Mouse (Mus musculus) v-Abl transformed pro-B cells (cell line): ENCODE data around the gene Itga9.

Experiments
- in situ Hi-C, 2 experiments: fragments of 400-800 bp; cut with MboI; formaldehyde crosslinking; loops; one replicate each; pipeline ENCODE4 v1.15.1; 2025; ENCODE audit not compliant: unreplicated experiment in 2 of 2

Gene Itga9

GRCm38 (mm10) chr9:118678020-118678750, 71.7 kb downstream of the Itga9 start:
- in situ Hi-C loops: no loop called here

DNA sequence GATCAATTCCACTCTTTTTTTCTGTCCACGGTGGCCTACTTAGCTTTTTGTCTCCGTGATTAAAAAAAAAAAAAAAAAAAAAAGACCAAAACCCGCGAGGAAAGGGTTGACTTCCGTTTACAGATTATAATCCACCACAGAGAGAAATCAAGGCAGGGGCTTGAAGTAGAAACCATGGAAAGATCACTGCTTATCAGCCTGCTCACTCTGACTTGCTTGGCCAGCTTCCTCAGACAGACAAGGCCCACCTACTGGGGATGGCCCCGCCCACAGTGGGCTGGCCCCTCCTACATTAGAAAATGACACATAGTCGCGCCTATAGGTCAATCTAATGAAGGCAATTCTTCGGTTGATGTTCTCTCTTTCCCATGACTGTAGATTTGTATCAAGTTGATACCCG, 72.3 kb downstream of the Itga9 start:
- in situ Hi-C loops: no loop called here

DNA sequence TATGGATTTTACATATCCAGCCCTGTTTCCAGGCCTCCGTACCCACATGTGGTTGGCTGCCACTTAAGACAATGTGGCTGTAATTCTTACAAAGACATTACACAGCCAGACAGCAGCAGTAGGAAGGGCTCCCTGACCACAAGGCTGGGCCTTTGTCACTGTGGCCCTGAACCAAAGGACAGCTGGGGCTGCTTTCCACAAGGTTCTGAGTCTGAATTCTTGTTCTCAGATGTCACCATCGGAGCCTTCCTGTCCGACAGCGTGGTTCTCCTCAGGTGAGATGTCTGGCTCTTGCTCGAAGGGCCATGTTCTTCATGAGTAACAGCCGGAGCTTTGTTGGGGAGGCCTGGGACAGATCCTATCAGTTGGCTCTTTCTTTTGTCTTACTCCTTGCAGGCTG, 75.0 kb downstream of the Itga9 start:
- in situ Hi-C loops: loop anchor here (5.0 to 10.0 kb wide), 4 partner anchors 64 to 193 kb away; partner anchors contain the start of gene Itga9 (in 1 of the 2)

GRCm38 (mm10) chr9:118682154-118682553, 75.7 kb downstream of the Itga9 start:
- in situ Hi-C loops: loop anchor here (5.0 to 10.0 kb wide), 4 partner anchors 65 to 193 kb away; partner anchors contain the start of gene Itga9 (in 1 of the 2)

GRCm38 (mm10) chr9:118683507-118683906, 77.0 kb downstream of the Itga9 start:
- in situ Hi-C loops: loop anchor here (5.0 to 10.0 kb wide), 4 partner anchors 66 to 191 kb away; partner anchors contain the start of gene Itga9 (in 1 of the 2)

- in situ Hi-C loops: loop anchor here (5.0 to 10.0 kb wide), 4 partner anchors 67 to 190 kb away; partner anchors contain the start of gene Itga9 (in 1 of the 2)
Measured at GRCm38 (mm10) chr9:118684343-118684742, 77.9 kb downstream of the Itga9 start.

DNA sequence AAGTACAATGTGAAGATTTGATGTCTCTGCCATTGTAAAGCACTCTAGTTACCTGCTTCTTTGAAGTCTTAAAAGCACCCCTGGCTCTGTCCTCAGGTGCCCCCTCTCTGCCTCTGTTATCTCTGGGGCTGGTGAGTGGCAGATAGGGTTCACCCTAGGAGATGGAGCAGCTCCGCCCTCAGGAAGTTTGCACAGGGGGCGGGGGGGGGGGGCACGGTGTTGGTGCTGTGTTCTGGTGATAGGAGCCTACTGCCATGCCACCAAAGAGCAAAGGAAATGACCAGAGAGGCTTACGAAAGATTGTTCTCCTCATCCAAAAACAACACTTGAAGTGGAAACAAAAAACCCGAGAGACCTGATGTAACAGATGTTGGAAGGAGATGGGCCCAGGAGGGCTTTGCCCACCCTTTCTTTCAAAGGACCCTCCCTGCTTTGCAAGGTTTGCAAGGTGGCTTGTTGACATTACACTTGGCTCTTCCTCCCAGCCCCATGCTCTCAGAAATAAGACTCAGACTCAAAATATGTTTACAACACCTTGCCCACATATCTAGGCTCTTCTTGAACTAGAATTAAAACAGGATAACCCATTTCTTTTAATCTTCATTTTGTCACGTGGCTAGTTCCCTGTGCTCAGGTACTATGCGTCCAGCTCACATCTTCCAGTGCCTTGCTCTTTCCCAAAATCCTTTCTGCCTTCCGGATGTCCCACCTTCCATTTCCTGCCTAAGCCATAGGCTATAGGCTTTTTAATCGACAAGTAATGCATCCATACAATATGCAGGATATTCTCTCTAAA, 79.9 kb downstream of the Itga9 start:
- in situ Hi-C loops: loop anchor here in 1 of 2 experiments (10.0 kb wide), 1 partner anchor 188 kb away; no protein-coding TSS in a partner anchor

DNA sequence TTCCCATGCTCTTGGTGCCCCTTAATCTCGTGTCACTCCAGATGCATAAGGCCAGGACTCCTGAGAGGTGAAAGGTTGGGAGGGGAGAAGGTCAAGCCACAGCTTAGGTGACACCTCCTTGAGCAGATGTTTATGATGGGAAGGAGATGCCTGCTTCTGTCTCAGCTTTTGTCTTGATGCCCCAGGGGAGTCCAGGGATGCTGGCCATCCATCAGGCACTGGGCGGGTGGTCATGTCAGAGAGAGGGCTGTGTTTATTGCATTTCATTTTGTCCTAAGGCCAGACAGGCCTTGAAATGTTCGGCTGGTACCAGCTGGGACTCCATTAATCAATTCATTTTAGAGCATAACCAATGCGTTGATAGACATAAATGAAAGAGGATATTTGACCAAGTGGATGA, 81.8 kb downstream of the Itga9 start:
- in situ Hi-C loops: loop anchor here in 1 of 2 experiments (10.0 kb wide), 1 partner anchor 187 kb away; no protein-coding TSS in a partner anchor

DNA sequence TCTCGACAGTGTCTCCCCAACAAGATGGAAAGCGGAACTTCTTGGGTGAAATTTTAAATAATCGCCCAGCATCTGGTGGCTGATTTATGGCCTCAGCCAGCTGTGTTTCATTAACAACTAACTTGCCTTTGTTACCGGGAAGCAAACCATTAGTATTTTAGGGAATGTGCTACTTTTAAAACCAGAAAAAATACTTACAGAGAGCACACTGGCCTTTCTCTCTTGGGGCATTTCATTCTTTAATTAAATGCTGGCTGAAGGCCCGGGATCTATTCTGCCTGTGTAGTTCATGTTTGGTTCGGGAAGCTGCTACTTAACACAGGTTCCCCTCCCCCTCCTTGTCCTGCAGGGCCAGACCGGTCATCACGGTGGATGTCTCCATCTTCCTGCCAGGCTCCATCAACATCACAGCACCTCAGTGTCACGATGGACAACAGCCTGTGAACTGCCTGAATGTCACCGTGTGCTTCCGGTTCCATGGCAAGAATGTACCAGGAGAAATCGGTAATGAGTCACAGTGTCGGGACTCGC, 82.5 kb downstream of the Itga9 start:
- in situ Hi-C loops: loop anchor here in 1 of 2 experiments (10.0 kb wide), 1 partner anchor 186 kb away; no protein-coding TSS in a partner anchor

DNA sequence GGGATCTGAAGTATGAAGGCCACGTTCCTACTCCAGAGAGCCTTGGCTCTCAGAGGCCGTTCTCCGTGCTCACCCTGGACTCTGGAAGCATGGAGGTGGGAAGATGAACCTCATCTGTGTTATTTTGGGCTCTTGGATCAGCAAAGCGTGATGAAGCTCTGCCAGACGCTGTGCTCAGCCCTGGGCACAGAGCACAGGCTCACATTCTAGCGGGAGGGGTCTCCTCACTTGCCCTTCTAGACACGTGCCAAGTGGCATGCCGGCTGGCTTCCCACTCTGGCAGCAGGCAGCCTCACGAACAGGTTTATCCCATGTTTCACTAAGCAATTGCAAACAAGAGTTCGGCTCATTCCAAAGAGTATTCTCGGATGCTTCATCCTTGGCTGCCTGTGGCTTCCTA, 86.8 kb downstream of the Itga9 start:
- in situ Hi-C loops: no loop called here

- in situ Hi-C loops: no loop called here
Measured at GRCm38 (mm10) chr9:118694420-118694825, 87.9 kb downstream of the Itga9 start.

GRCm38 (mm10) chr9:118698191-118698590, 91.7 kb downstream of the Itga9 start:
- in situ Hi-C loops: no loop called here

DNA sequence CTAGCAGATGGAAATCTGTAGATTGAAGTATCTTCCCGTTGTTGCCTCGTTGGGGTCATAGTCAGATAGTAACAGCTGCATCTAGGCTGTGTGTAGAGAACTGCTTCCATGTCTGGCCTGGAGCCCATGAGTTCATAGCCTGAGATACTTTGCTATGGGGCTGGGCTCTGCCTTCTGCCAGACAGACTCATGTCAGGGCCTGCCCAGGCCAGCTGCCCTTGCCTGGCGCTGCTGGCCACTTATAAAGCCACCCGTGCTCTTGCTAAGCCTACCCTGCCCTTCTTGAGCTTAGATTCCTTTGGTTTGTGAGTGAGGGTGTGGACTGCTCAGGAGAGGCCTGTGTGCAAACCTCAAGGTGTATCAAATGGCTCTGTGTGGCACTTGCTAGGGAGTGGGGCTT, 93.2 kb downstream of the Itga9 start:
- in situ Hi-C loops: loop anchor here (10.0 to 25.0 kb wide), 2 partner anchors 175 to 638 kb away; partner anchors contain the start of genes Acaa1a (in 1 of the 2) and Myd88 (in 1 of the 2)

GRCm38 (mm10) chr9:118700889-118701288, 94.4 kb downstream of the Itga9 start:
- in situ Hi-C loops: loop anchor here (10.0 to 25.0 kb wide), 2 partner anchors 174 to 636 kb away; partner anchors contain the start of genes Acaa1a (in 1 of the 2) and Myd88 (in 1 of the 2)

GRCm38 (mm10) chr9:118701791-118702190, 95.3 kb downstream of the Itga9 start:
- in situ Hi-C loops: loop anchor here (10.0 to 25.0 kb wide), 2 partner anchors 173 to 636 kb away; partner anchors contain the start of genes Acaa1a (in 1 of the 2) and Myd88 (in 1 of the 2)

DNA sequence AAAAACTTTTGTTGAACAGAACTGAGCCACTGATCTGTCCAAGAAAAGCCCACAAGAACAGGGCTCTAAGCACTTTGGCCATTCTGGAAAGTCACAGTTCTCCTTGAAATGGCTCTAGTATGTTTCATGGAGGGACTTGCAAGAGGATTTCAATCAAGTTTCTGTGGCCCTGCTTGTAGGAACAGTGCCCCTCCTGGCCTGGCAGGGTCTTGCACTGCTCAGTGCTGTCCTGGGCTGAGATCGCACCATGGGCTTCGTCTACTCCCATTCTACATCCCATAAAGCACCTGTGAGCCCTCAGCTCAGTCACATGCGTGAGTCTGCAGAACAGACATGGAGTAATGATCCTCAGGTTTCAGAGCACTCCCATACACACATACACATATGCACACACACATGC, 96.7 kb downstream of the Itga9 start:
- in situ Hi-C loops: loop anchor here (10.0 to 25.0 kb wide), 2 partner anchors 172 to 634 kb away; partner anchors contain the start of genes Acaa1a (in 1 of the 2) and Myd88 (in 1 of the 2)

DNA sequence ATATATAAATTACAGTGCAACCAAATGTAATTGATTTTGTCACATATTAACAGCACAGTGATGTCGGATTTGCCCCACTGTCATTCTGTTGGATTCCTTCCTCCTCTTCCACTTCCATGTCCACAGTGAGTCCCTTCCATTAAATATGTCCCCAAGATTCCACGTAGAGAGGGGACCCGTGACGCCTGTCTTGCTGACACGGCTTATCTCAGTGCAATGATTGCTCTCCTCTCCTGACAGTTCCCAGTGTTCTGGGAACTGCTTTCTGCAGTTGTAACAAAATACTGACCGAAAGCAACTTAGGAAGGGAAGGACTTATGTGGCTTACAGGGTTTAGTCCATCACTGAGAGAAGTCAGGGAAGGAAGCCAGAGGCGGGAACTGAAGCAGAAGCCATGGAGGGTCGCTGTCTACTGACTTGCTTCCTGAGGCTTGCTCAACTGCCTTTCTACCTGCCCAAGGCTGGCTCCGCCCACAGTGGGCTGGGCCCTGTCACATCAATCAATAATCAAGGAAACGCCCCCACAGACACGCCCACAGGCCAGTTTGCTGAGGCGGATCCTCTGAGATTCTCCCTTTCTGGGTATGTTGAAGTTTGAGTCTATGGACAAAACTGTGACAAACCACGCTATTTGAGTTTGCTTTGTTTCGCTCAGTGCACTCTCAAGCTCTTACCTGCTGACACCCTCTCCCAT, 99.0 kb downstream of the Itga9 start:
- in situ Hi-C loops: loop anchor here (10.0 to 25.0 kb wide), 2 partner anchors 169 to 632 kb away; partner anchors contain the start of genes Acaa1a (in 1 of the 2) and Myd88 (in 1 of the 2)

- in situ Hi-C loops: loop anchor here (10.0 to 25.0 kb wide), 2 partner anchors 168 to 631 kb away; partner anchors contain the start of genes Acaa1a (in 1 of the 2) and Myd88 (in 1 of the 2)
Measured at GRCm38 (mm10) chr9:118706176-118706975, 99.9 kb downstream of the Itga9 start.

GRCm38 (mm10) chr9:118710625-118711024, 104.1 kb downstream of the Itga9 start:
- in situ Hi-C loops: loop anchor here in 1 of 2 experiments (25.0 kb wide), 1 partner anchor 627 kb away; the partner anchor contains the start of genes Acaa1a and Myd88
